Mouse (Mus musculus) forebrain, postnatal 0 days (tissue): ENCODE data around the gene Ski. TPM values are rescaled to one million over a fixed set of nuclear protein-coding genes. Genes with fewer than 3 reads are reported as not detected.

Source experiments
- ATAC-seq: fragments of 200-750 bp; cut with Nextera tagmentation; 2 replicates; pipeline ENCODE4 v1.8.0; 2017; ENCODE audit warnings: mild to moderate bottlenecking, moderate library complexity
- DNase-seq: peaks from one replicate; pipeline ENCODE4 v3.0.0-alpha.2; 2015
- H3K27ac ChIP-seq: fragments of 300-500 bp; sonication (generic); 2 replicates; pipeline ENCODE4 v1.5.1; 2014; ENCODE audit warnings: low read depth, mild to moderate bottlenecking, antibody characterized with exemption, low read length, moderate library complexity, mixed read lengths
- H3K27me3 ChIP-seq: fragments of 300-500 bp; sonication (generic); 2 replicates; pipeline ENCODE4 v1.6.1; 2014; ENCODE audit warnings: mild to moderate bottlenecking, low read length, mixed read lengths; ENCODE audit not compliant: insufficient read depth
- H3K36me3 ChIP-seq: fragments of 300-500 bp; sonication (generic); 2 replicates; pipeline ENCODE4 v1.6.1; 2014; ENCODE audit warnings: mild to moderate bottlenecking, moderate library complexity; ENCODE audit not compliant: insufficient read depth
- H3K4me1 ChIP-seq: fragments of 300-500 bp; sonication (generic); 2 replicates; pipeline ENCODE4 v1.6.1; 2014; ENCODE audit warnings: antibody characterized with exemption; ENCODE audit not compliant: insufficient read depth
- H3K4me2 ChIP-seq: fragments of 300-500 bp; sonication (generic); 2 replicates; pipeline ENCODE4 v1.6.1; 2014; ENCODE audit warnings: low read depth, mild to moderate bottlenecking, moderate library complexity
- H3K4me3 ChIP-seq: fragments of 300-500 bp; sonication (generic); 2 replicates; pipeline ENCODE4 v1.5.1; 2014; ENCODE audit warnings: low read depth, low read length, mixed read lengths
- H3K9ac ChIP-seq: fragments of 300-500 bp; sonication (generic); 2 replicates; pipeline ENCODE4 v1.6.1; 2014; ENCODE audit warnings: mild to moderate bottlenecking
- H3K9me3 ChIP-seq: fragments of 300-500 bp; sonication (generic); 2 replicates; pipeline ENCODE4 v1.6.1; 2016; ENCODE audit warnings: low read length
- CTCF ChIP-seq: sonication (generic); IDR thresholded peaks from 2 replicates; pipeline ENCODE4 v1.5.1; 2016; ENCODE audit warnings: antibody characterized with exemption, control low read depth, low read depth
- WGBS: fragments of 180-500 bp; shearing (Covaris S2); extraction: QIAGEN DNeasy Blood & Tissue Kit; methylation state at CpG from one replicate; pipeline ENCODE4 v1.1.7; 2014; 5-methylcytosine and 5-hydroxymethylcytosine counted together
- polyA plus RNA-seq: library from polyadenylated mRNA; unstranded; fragments of >200 nt; fragmentation: Nextera tagmentation; extraction: Ambion mirVana; gene quantifications from 2 replicates; pipeline ENCODE4 v1.2.1, GENCODE M21; 2015
- total RNA-seq: library from RNA; depleted of rRNA; stranded (reverse); fragments of >200 nt; gene quantifications from 2 replicates; pipeline ENCODE4 v1.2.3, GENCODE M21; 2014

The Ski gene
- total and polyA plus RNA-seq, 2 experiments from 2014 or later: 12.2 to 68.7 TPM

- peaks cover 14% of the 10 kb centered on the region for H3K4me1 ChIP-seq
- ATAC-seq (no peak), DNase-seq (no peak)
- no peak overlapping the region for H3K9ac ChIP-seq
- TF ChIP-seq CTCF: peak; percentile 36
- no peak overlapping the region for H3K4me2 ChIP-seq
- H3K27me3 ChIP-seq: no peaks in the 10 kb centered on the region
- H3K36me3 ChIP-seq: no peaks in the 10 kb centered on the region
- WGBS: 83% methylated on average over 10 of the region's 10 CpGs
- peak overlapping the region; percentile 29; the same call in 1 of the 2 replicates for H3K27ac ChIP-seq
- H3K9me3 ChIP-seq: no peaks in the 10 kb centered on the region
- H3K4me3 ChIP-seq: no peak overlapping the region
Measured at GRCm38 (mm10) chr4:155129132-155129917, 93.1 kb downstream of the Ski start.

- DNase-seq (no peak), ATAC-seq (no peak)
- TF ChIP-seq CTCF: no peak
- WGBS: 95% methylated on average over 15 of the region's 15 CpGs
- Histone ChIP-seq H3K27ac (no peak overlapping the region), H3K9me3 (no peaks in the 10 kb centered on the region), H3K36me3 (no peaks in the 10 kb centered on the region), H3K4me2 (no peak overlapping the region), H3K4me1 (peaks cover 10% of the 10 kb centered on the region; the same call in 1 of the 2 replicates), H3K9ac (no peak overlapping the region), H3K27me3 (no peaks in the 10 kb centered on the region), H3K4me3 (no peak overlapping the region)
Measured at GRCm38 (mm10) chr4:155128411-155128810, 94.0 kb downstream of the Ski start.

- H3K4me3 ChIP-seq: no peak overlapping the region
- DNase-seq (no peak), ATAC-seq (no peak)
- no peak overlapping the region for H3K27ac ChIP-seq
- no peaks in the 10 kb centered on the region for H3K36me3 ChIP-seq
- no peak for TF ChIP-seq CTCF
- peaks cover 20% of the 10 kb centered on the region; the same call in 1 of the 2 replicates for H3K4me1 ChIP-seq
- H3K9me3 ChIP-seq: no peaks in the 10 kb centered on the region
- 76% methylated on average over 7 of the region's 7 CpGs for WGBS
- H3K4me2 ChIP-seq: no peak overlapping the region
- H3K27me3 ChIP-seq: no peaks in the 10 kb centered on the region
- H3K9ac ChIP-seq: no peak overlapping the region
Measured at GRCm38 (mm10) chr4:155126602-155127372, 95.6 kb downstream of the Ski start.

GRCm38 (mm10) chr4:155126194-155126593, 96.2 kb downstream of the Ski start:
- Histone ChIP-seq H3K27me3 (no peaks in the 10 kb centered on the region), H3K4me3 (no peak overlapping the region), H3K4me1 (peaks cover 20% of the 10 kb centered on the region; the same call in 1 of the 2 replicates), H3K4me2 (no peak overlapping the region), H3K36me3 (no peaks in the 10 kb centered on the region), H3K9me3 (no peaks in the 10 kb centered on the region), H3K27ac (no peak overlapping the region), H3K9ac (no peak overlapping the region)
- no peak for DNase-seq
- no peak for TF ChIP-seq CTCF
- WGBS: 89% methylated on average over 5 of the region's 5 CpGs
- ATAC-seq: no peak

GRCm38 (mm10) chr4:155125310-155125709, 97.1 kb downstream of the Ski start:
- Histone ChIP-seq H3K27me3 (no peaks in the 10 kb centered on the region), H3K36me3 (no peaks in the 10 kb centered on the region), H3K4me3 (no peak overlapping the region), H3K27ac (no peak overlapping the region), H3K9ac (no peak overlapping the region), H3K4me2 (no peak overlapping the region), H3K4me1 (peaks cover 16% of the 10 kb centered on the region; the same call in 1 of the 2 replicates), H3K9me3 (no peaks in the 10 kb centered on the region)
- TF ChIP-seq CTCF: no peak
- no peak for ATAC-seq
- WGBS: 67% methylated on average over 7 of the region's 7 CpGs
- no peak for DNase-seq

GRCm38 (mm10) chr4:155123868-155124534, 98.4 kb downstream of the Ski start:
- no peak for ATAC-seq
- Histone ChIP-seq H3K27me3 (no peaks in the 10 kb centered on the region), H3K9ac (no peak overlapping the region), H3K4me1 (peaks cover 10% of the 10 kb centered on the region; the same call in 1 of the 2 replicates), H3K9me3 (no peaks in the 10 kb centered on the region), H3K4me2 (no peak overlapping the region), H3K36me3 (no peaks in the 10 kb centered on the region), H3K27ac (no peak overlapping the region), H3K4me3 (no peak overlapping the region)
- TF ChIP-seq CTCF: peak; percentile 16
- no peak for DNase-seq
- 85% methylated on average over 9 of the region's 9 CpGs for WGBS
